Mouse (Mus musculus) neural tube, embryonic 15.5 days (tissue): ENCODE measurements around the gene Cma2. TPM values are rescaled to one million over a fixed set of nuclear protein-coding genes. Genes with fewer than 3 reads are reported as not detected.
"Not testable (repeated sequence)": the region's sequence is repeated elsewhere in the genome, so short reads cannot be mapped to it uniquely, and the experiment has no call there.

Experiments
- ATAC-seq: fragments of 200-750 bp; cut with Nextera tagmentation; 2 replicates; pipeline ENCODE4 v1.8.0; 2017; ENCODE audit warnings: mild to moderate bottlenecking, moderate TSS enrichment, moderate library complexity; ENCODE audit not compliant: low FRiP score
- H3K27ac ChIP-seq: fragments of 300-500 bp; sonication (generic); replicated peaks from 2 replicates; pipeline ENCODE4 v1.5.1; 2015; ENCODE audit warnings: mild to moderate bottlenecking, inconsistent platforms
- H3K27me3 ChIP-seq: fragments of 300-500 bp; sonication (generic); replicated peaks from 2 replicates; pipeline ENCODE4 v1.6.1; 2015; ENCODE audit warnings: inconsistent platforms
- H3K36me3 ChIP-seq: fragments of 300-500 bp; sonication (generic); 2 replicates; pipeline ENCODE4 v1.6.1; 2015; ENCODE audit warnings: inconsistent platforms
- H3K4me1 ChIP-seq: fragments of 300-500 bp; sonication (generic); 2 replicates; pipeline ENCODE4 v1.6.1; 2015; ENCODE audit warnings: inconsistent platforms
- H3K4me2 ChIP-seq: fragments of 300-500 bp; sonication (generic); 2 replicates; pipeline ENCODE4 v1.6.1; 2015; ENCODE audit warnings: inconsistent platforms, mild to moderate bottlenecking, moderate library complexity
- H3K4me3 ChIP-seq: fragments of 300-500 bp; sonication (generic); replicated peaks from 2 replicates; pipeline ENCODE4 v1.5.1; 2015; ENCODE audit warnings: mild to moderate bottlenecking, inconsistent platforms
- H3K9ac ChIP-seq: fragments of 300-500 bp; sonication (generic); replicated peaks from 2 replicates; pipeline ENCODE4 v1.6.1; 2015; ENCODE audit warnings: mild to moderate bottlenecking, inconsistent platforms
- H3K9me3 ChIP-seq: fragments of 300-500 bp; sonication (generic); replicated peaks from 2 replicates; pipeline ENCODE4 v1.6.1; 2016; ENCODE audit warnings: inconsistent platforms
- WGBS: fragments of 180-500 bp; shearing (Covaris S2); methylation state at CpG from one replicate; pipeline ENCODE4 v1.1.7; 2015; ENCODE audit warnings: mixed read lengths; 5-methylcytosine and 5-hydroxymethylcytosine counted together
- polyA plus RNA-seq: library from polyadenylated mRNA; unstranded; fragments of >200 nt; fragmentation: Nextera tagmentation; extraction: Ambion mirVana; gene quantifications from 2 replicates; pipeline ENCODE4 v1.2.1, GENCODE M21; 2015

Gene Cma2
- polyA plus RNA-seq, 1 experiment from 2014 or later, result not detected

DNA sequence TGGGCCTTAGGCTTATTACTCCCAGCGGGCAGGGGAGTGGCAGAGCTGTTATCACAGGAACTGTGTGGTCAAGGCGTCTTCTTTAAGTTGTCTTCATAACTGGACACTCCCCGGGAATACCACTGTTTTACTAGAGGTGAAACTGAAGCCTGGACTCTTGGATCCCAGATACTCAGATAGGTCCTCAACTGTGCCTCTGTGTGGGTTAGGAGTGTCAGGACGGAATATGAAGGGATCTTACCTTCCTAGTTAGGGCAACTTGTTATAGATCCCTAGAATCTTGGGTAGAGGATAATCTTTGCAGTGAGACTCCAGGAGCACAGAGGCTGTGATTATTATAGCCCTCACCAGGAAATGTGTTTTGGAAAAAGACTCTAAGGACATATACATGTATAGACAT is 6.2 kb upstream of the Cma2 start, which contains the start of gene Cma1:
Gene Cma1 (minus strand): TSS at position 101 of the 400 bp plus-strand sequence.
- H3K4me1 ChIP-seq, result no peaks in the 10 kb centered on the region
- WGBS, result 89% methylated on average over 4 of the region's 4 CpGs
- H3K36me3 ChIP-seq, result no peaks in the 10 kb centered on the region
- no peak within 1 kb of the TSS for H3K4me2 ChIP-seq
- H3K4me3 ChIP-seq, result no peak within 1 kb of the TSS
- no peaks in the 10 kb centered on the region for H3K9me3 ChIP-seq
- no peak for ATAC-seq
- H3K9ac ChIP-seq, result no peak within 1 kb of the TSS
- no peaks in the 10 kb centered on the region for H3K27me3 ChIP-seq
- H3K27ac ChIP-seq, result no peak within 1 kb of the TSS

DNA sequence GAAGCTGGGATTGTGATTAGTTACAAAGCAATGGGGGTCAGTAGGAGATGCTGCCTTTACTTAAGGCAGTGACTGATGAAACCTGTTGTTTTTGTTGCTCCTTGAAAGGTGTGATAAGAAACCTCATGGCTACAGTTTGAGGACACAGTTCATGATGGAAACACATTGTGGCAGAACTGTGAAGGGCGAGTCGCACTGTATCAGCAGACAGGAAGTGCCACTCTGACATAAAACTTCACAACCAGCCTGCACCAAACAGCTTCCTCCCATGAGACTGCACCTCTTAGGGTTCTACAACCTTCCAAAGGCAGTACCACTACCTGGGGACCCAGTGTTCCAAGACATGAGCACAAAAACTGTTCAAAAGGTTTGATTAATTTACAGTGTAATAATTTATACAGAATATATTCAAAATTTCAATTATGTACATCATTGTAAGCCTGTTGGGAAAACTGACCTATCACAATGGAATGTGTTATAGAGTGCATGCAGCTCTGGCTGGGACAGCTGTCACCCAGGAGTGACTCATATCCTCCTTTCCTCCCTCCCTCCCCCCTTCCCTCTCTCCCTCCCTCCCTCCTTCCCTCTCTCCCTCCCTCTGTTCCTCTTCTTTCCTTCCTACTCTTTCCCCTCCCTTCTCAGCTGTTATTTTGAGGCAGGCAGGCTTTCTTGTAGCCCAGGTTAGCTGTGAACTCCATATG is 4.4 kb upstream of the Cma2 start:
- no peaks in the 10 kb centered on the region for H3K4me1 ChIP-seq
- no peak overlapping the region for H3K4me3 ChIP-seq
- H3K9ac ChIP-seq, result no peak overlapping the region
- no peaks in the 10 kb centered on the region for H3K27me3 ChIP-seq
- H3K4me2 ChIP-seq, result no peak overlapping the region
- ATAC-seq, result no peak
- no peaks in the 10 kb centered on the region for H3K36me3 ChIP-seq
- H3K27ac ChIP-seq, result no peak overlapping the region
- no peaks in the 10 kb centered on the region for H3K9me3 ChIP-seq
- WGBS, result 84% methylated on average over 2 of the region's 2 CpGs

DNA sequence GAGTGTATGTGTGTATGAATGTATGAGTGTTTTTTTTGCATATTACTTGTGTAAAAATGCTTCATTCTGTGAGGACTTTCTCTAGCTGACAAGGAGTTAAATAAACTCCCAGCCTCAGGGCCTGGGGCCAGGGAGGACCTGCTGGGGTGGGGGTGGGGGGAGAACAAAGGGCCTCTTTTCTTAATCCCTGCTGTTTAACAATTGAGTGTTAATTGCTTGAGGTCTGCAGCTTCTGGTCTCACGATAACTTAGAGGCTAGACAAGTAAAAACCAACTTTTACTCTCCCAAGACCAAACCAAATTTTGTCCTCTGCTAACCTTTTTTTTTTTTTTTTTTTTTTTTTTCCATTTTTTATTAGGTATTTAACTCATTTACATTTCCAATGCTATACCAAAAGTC is 12.5 kb downstream of the Cma2 start:
- no peaks in the 10 kb centered on the region for H3K27me3 ChIP-seq
- 5% methylated on average over 1 of the region's 1 CpGs for WGBS
- H3K36me3 ChIP-seq, result no peaks in the 10 kb centered on the region
- no peak overlapping the region for H3K4me3 ChIP-seq
- H3K27ac ChIP-seq, result no peak overlapping the region
- ATAC-seq, result no peak
- no peak overlapping the region for H3K4me2 ChIP-seq
- no peaks in the 10 kb centered on the region for H3K4me1 ChIP-seq
- no peaks in the 10 kb centered on the region for H3K9me3 ChIP-seq
- H3K9ac ChIP-seq, result no peak overlapping the region

DNA sequence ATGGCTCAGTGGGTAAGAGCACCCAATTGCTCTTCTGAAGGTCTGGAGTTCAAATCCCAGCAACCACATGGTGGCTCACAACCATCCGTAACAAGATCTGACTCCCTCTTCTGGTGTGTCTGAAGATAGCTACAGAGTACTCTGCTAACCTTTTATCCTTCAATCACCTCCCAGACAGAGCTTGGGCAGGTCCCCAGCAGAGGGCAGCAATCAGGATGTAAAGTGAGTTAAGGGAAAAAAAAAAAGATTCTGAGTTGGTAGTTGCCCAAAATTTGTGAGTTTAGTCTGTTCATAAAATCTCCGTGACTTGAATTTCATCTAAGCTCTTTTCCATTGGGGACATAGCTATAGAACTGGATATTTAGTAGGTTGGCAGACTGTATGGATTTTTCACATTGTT is 13.1 kb downstream of the Cma2 start:
- H3K4me2 ChIP-seq, H3K27me3 ChIP-seq, H3K9ac ChIP-seq, H3K27ac ChIP-seq, H3K4me3 ChIP-seq, H3K4me1 ChIP-seq, ATAC-seq, H3K9me3 ChIP-seq, H3K36me3 ChIP-seq: not testable (repeated sequence)
- 52% methylated on average over 2 of the region's 2 CpGs for WGBS

DNA sequence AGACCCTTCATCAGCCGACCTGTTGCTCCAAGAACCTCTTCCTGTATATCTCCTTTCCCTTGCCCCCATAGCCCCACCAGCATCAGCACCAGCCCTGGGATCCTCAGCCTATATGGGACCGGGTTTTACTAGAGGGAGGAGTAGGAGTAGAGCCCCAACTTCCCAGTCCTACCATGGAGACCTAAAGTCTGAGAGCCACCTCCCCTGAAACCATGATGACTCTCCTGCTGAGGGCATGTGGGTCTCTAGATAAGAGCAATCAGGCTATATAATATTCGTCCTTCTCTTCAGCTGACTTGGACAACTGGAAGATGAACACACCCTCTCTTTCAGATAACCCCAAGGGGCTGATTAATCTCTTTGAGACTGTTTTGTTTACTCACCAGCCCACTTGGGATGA is 36.7 kb downstream of the Cma2 start:
- H3K27me3 ChIP-seq, H3K36me3 ChIP-seq, H3K4me3 ChIP-seq, H3K27ac ChIP-seq, H3K9ac ChIP-seq, ATAC-seq, H3K9me3 ChIP-seq, H3K4me1 ChIP-seq, H3K4me2 ChIP-seq: not testable (repeated sequence)
- WGBS, result 87% methylated on average over 2 of the region's 3 CpGs

DNA sequence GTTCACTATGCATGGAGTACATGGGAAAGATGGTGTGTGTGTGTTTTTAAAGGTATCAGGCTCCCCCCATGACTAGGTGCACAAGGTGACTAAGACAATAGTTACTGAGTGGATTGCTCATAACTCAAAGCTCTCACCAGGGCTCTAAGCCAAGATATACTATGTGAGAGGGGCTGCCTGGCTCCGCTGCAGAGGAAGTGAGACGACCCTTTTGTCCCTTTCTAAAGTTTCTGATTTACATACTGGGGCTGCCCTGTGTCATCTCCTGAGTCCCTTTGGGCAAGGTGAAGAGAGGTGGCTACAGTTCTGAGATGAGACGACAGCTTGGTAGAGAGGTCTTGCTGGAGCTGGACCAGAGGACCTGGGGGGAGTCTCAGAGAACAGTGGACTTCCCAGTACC is 62.4 kb downstream of the Cma2 start:
- no peak for ATAC-seq
- WGBS, result 71% methylated on average over 3 of the region's 3 CpGs
- H3K36me3 ChIP-seq, result no peaks in the 10 kb centered on the region
- H3K4me3 ChIP-seq, result no peak overlapping the region
- no peak overlapping the region for H3K27ac ChIP-seq
- H3K9me3 ChIP-seq, result no peaks in the 10 kb centered on the region
- H3K27me3 ChIP-seq, result no peaks in the 10 kb centered on the region
- no peaks in the 10 kb centered on the region for H3K4me1 ChIP-seq
- H3K9ac ChIP-seq, result no peak overlapping the region
- H3K4me2 ChIP-seq, result no peak overlapping the region

DNA sequence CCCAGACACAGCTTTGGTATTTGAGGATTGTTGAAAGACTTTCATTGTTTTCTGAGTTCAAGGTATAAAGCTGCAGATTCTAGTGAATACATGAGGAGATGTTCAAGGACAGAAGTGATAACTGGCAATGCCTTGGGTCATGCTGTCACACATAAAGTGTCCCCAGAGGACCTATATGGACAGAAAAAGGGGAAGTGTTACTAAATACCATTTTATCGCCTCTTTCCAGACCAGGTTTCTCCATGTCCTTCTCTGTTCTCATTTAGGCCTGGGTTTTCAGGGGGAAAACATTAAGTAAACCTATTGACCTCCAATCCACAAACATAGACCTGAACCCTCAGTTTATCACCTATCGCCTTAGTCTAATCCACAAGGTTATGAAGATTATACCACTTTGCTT is 63.1 kb downstream of the Cma2 start:
- ATAC-seq, result no peak
- Histone ChIP-seq H3K4me3 (no peak overlapping the region), H3K27ac (no peak overlapping the region), H3K4me1 (no peaks in the 10 kb centered on the region), H3K9ac (no peak overlapping the region), H3K27me3 (no peaks in the 10 kb centered on the region), H3K4me2 (no peak overlapping the region), H3K36me3 (no peaks in the 10 kb centered on the region), H3K9me3 (no peaks in the 10 kb centered on the region)
- WGBS, result 97% methylated on average over 2 of the region's 2 CpGs

DNA sequence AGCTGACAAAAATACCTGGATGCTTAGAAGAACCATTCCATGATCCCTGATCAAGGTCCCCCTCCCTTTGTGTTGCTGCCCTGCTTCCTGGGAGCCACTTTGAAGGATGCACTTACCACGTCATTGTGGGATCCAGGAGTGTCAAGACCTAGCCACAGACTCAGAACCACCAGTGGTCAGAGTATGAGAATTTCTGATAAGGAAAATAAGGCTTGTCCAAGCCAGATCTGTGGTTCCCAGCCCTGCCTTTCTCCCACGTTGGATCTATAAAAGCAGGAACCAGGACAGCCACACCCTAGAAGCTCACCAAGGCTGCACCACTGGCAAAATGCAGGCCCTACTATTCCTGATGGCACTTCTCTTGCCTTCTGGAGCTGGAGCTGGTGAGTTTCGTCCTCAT is 66.9 kb downstream of the Cma2 start, which contains the start of gene Mcpt1:
Gene Mcpt1 (plus strand): TSS at position 301 of the 400 bp plus-strand sequence.
- ATAC-seq, H3K27ac ChIP-seq, H3K4me3 ChIP-seq, H3K4me1 ChIP-seq, H3K9ac ChIP-seq, H3K4me2 ChIP-seq, H3K27me3 ChIP-seq, H3K9me3 ChIP-seq, H3K36me3 ChIP-seq: not testable (repeated sequence)
- 85% methylated on average over 3 of the region's 3 CpGs for WGBS

DNA sequence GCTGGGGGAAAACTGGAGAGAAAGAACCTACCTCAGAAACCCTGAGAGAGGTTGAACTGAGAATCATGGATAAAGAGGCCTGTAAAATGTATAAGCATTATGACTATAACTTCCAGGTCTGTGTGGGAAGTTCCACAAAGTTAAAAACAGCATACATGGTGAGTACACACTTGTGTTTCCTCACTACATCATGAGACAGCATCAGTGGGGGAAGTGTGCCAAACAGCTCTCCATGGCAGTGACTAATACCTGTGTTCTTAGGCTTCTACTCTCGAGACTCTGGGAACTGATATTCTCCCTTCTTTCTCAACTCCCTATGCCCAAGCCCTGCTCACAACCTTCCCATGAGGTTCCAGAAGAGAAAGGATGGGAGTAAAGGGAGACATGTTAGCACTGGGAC is 68.7 kb downstream of the Cma2 start:
- H3K27ac ChIP-seq, result no peak overlapping the region
- no peaks in the 10 kb centered on the region for H3K9me3 ChIP-seq
- no peaks in the 10 kb centered on the region for H3K27me3 ChIP-seq
- no peaks in the 10 kb centered on the region for H3K4me1 ChIP-seq
- no peak overlapping the region for H3K4me3 ChIP-seq
- ATAC-seq, result no peak
- H3K9ac ChIP-seq, result no peak overlapping the region
- 77% methylated on average over 1 of the region's 1 CpGs for WGBS
- H3K36me3 ChIP-seq, result no peaks in the 10 kb centered on the region
- H3K4me2 ChIP-seq, result no peak overlapping the region

DNA sequence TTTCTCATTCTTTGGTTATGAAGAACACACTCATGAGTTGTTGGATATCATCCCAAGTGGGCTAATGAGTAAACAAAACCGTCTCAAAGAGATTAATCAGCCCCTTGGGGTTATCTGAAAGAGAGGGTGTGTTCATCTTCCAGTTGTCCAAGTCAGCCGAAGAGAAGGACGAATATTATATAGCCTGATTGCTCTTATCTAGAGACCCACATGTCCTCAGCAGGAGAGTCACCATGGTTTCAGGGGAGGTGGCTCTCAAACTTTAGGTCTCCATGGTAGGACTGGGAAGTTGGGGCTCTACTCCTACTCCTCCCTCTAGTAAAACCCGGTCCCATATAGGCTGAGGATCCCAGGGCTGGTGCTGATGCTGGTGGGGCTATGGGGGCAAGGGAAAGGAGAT is 70.5 kb downstream of the Cma2 start:
- not testable (repeated sequence) for H3K9me3 ChIP-seq, ATAC-seq, H3K4me2 ChIP-seq, H3K4me3 ChIP-seq, H3K9ac ChIP-seq, H3K4me1 ChIP-seq, H3K36me3 ChIP-seq, H3K27ac ChIP-seq, H3K27me3 ChIP-seq
- 87% methylated on average over 4 of the region's 4 CpGs for WGBS
